Mouse (Mus musculus) left cerebral cortex, postnatal 36 days (tissue): ENCODE results near the gene Skap1. TPM values are rescaled to one million over a fixed set of nuclear protein-coding genes. Genes with fewer than 3 reads are reported as not detected.
"Not testable (repeated sequence)": the region's sequence is repeated elsewhere in the genome, so short reads cannot be mapped to it uniquely, and the experiment has no call there.

Experiments
- DNase-seq, 2 experiments: peaks; one replicate each; pipeline ENCODE4 v3.0.0; 2021 to 2022; ENCODE audit warnings: low spot score in 2 of 2, mixed read lengths in 1 of 2
- intact Hi-C: fragments of 180-260 bp; cut with DNase I; formaldehyde crosslinking; loops from one replicate; pipeline ENCODE4 v1.15.1; 2025
- total RNA-seq, 2 experiments: library from RNA; stranded (reverse); gene quantifications; 2 replicates each; pipeline ENCODE4 v1.2.3; 2021

The Skap1 gene
- total RNA-seq, 2 experiments from 2014 or later, result 2.5 to 2.7 TPM

DNA sequence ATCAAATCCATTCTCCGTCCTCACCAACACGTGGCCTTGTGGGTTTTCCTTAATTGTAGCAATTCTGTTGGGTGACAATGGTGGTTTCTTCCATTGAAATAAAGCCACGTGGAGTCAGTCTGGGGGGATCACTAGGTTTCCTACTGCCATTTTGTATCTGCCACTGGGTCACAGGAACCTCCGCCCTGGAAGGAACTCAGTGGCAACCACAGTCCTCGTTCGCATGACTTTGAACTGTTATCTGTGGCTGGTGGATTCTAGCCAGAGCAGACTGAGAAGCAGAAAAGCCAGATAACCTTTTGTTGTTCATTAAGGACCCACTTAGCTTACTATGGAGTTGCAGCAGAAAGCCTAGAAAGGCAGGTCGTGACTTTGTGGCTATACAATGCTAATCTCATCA is 204.0 kb downstream of the Skap1 start:
- intact Hi-C loops, result no loop called here
- DNase-seq, result no peak

DNA sequence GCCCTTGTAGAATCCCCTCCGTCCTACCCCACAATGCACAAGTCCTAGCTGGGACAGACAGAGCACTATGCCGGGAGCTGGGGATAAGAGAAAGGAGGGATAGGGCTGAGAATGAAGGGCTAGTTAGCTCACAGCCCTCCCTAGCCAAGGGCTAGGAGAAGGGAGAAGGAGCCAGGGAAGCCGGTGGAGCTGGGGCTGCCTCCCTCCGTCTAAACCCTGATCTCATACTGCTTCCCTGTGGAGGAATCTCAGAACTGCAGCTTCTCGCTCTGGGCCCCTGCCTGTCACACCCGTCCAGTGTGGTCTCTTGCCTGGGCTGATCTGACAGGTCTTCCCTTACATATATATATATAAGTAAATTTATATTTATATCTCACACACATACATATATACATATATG is 209.4 kb downstream of the Skap1 start:
- intact Hi-C loops, result loop anchor here (5.0 kb wide), 1 partner anchor 396 kb away; no protein-coding TSS in a partner anchor
- peak; percentile 40 to 56 for DNase-seq

DNA sequence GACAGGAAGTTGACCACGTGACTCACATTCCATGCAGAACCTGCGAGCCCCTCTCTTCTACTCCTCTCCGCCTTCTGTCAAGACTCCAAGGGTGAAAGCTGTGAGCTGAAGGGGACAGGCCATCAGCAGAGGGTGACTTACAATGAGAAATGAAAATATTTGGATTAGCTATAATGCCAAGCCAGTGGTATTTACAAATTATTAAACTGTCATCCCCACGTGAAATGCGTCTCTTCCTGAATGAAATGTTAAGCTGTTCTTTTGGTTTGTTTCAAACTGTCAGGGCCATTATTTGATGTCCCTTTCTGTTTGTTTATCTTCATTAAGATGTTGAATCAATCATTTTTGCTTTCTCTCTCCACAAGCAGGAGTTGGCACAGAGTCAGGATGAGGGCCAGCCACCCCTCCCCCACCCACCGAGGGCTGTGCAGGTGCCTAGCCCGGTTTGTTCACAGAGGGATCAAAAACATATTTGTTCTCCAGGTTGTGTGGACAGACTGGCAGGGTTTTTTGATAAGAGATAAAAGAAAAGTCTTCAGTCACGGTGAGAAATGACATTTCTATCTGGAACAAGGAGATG is 210.5 kb downstream of the Skap1 start:
- no peak for DNase-seq
- intact Hi-C loops, result loop anchor here (5.0 kb wide), 1 partner anchor 398 kb away; no protein-coding TSS in a partner anchor

DNA sequence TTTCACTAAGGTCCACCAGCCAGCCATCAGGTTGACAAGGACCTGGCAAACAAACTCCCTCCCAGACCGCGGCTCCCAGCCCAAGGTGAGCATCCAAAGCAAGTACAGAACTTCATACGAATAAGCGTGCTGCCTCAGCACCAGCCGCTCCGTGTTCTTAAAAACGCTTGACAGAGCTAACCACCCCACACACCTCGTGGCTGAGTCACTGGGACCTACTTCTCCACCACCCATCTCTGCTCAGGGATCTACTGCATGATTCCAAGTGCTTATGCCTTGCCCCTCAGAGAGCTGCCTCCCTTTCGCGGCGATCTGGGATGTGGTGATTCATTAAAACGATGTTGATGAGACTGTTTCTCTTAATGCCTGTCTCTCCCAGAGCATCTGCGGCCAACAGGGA is 213.6 kb downstream of the Skap1 start:
- DNase-seq, result peak; percentile 23 to 30
- intact Hi-C loops, result no loop called here

DNA sequence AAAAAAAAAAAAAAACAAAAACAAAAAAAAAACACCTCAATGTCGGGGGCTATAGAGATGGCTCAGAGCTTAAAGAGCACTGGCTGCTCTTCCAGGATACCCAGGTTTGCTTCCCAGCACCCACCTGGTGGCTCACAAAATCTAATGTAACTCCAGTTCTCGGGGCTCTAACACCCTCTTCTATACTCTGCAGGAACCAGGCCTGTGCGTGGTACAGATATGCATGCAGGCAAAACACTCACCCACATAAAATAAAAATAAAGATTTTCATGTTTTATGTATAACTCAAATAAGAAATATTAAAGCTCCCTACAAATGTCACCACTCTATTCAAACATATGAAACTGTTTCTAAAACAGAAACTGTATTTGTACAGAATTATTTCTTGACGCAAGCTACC is 214.6 kb downstream of the Skap1 start:
- DNase-seq, result no peak
- intact Hi-C loops, result no loop called here

DNA sequence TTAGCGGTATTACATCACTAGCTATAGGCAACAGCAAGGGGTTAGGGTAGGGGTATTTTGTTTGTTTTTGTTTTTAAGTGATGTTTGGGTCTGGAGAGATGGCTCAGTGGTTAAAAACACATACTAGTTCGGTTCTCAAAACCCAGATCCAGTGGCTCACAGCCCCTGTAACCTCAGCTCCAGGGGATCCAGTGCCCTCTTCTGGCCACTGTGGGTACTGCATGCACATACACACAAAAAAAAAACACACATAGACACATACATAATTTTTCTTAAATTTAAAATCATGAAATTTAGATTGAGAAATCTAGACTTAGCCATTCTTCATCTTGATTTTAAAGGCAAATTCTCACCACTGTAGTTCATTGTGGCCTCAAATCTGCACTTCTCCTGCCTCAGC is 221.0 kb downstream of the Skap1 start:
- DNase-seq, result no peak
- intact Hi-C loops, result no loop called here

DNA sequence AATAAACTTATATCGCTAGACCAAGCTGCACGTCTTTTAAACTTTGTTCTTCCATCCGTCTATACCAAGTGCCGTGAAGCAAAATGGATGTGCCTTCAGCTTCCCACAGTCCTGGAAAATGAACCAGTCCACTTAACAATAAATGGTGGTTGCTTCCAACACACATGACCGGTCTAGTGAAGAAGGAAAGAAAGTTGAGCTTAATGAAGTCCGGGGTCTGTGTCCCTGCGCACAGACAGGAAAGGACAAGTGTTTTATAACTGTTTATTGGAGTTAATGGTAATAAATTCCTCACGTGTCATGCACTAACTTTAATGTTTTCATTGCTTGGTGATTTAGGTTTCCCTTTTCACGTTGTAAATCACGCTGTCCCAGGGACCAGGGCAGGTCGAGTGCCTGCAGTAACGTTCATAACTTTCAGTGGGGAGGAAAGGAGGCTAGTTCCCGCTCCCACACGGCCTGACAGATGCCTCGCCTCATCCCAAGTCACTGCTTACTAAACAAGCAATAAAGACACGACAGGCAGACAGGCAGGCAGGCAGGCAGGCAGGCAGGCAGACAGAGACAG is 222.4 kb downstream of the Skap1 start:
- no peak for DNase-seq
- intact Hi-C loops, result no loop called here

DNA sequence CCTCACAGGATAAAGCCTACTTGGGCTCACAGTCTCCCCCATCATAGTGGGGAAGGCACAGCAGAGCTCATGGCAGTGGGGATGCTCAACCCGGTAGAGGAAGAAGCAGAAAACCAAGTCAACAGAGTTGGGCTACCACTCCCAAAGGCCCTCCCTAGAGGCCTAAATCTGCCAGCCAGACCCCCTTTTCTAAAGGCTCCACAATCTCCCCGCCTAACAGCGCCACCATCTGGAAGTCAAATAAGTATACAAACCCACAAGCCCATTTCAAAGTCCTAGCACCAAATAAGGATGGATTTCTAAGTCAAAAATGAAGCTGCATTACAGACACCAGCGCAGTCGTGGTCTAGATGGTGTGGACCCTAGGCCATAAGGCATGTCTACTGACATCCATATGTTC is 227.9 kb downstream of the Skap1 start:
- intact Hi-C loops, result no loop called here
- DNase-seq, result no peak

DNA sequence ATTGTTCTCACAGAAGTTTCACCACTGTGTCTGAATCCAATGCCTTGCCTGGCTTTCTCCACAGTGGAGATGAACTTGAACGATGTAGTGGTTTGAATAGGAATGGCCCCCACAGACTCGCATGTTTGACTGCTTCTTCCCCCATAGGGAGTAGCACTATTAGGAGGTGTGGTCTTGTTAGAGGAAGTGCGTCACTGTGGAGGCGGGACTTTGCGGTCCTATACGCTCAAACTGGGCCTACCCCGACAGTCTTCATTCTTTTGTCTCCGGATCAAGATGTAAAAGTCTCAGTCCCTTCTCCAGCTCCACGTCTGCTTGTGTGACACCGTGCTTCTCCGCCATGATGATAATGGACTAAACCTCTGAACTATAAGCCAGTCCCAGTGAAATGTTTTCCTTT is 229.0 kb downstream of the Skap1 start:
- intact Hi-C loops, result no loop called here

DNA sequence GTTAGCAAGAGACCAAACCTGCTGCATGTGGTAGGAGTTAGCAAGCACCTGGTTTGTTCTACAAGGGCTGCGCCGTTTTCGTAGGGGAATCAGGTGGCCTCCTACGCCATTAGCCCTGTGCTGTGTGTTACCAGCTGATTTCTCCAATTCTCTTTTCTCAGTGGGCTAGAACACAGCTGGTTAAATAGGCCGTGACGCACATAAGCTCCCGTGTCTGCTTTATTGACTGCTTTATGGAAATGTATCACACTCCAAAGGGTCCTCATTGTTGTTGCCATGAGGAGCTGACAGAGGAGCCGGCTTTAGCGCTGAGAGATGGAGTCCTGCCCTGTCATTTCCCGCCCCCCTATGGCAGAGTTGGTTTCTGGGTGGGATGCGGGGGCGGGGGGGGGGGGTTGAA is 230.4 kb downstream of the Skap1 start:
- intact Hi-C loops, result no loop called here
- no peak for DNase-seq

More for the DNA sequence above, 229.0 kb downstream of the Skap1 start:
- DNase-seq, result no peak

DNA sequence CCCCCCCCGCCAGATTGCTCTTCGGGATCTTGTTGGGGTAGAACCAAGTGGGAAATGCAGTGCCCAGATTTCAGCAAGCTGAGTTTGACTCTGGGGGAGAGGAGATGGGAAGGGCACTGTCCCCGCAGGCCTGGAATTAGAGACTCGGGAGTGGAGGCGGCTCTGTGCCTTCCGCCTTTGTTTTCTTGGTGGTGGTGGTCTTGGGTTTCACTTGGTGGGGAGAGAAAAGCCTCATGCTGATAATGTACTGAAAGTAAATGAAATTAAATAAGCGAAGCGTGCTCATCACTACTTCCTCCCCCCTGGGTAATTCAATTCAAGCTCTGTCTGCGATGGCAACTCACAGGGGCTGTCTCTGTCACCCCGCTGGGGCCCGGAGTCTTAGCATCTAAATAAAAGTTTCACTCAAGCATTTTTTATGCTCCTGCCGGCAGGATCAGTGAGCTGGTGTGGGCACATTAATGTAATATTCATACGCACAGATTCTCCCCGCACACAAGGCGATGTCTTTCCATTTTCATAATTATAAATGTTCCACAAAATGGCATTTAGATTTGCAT is 231.9 kb downstream of the Skap1 start:
- no peak for DNase-seq
- intact Hi-C loops, result no loop called here

DNA sequence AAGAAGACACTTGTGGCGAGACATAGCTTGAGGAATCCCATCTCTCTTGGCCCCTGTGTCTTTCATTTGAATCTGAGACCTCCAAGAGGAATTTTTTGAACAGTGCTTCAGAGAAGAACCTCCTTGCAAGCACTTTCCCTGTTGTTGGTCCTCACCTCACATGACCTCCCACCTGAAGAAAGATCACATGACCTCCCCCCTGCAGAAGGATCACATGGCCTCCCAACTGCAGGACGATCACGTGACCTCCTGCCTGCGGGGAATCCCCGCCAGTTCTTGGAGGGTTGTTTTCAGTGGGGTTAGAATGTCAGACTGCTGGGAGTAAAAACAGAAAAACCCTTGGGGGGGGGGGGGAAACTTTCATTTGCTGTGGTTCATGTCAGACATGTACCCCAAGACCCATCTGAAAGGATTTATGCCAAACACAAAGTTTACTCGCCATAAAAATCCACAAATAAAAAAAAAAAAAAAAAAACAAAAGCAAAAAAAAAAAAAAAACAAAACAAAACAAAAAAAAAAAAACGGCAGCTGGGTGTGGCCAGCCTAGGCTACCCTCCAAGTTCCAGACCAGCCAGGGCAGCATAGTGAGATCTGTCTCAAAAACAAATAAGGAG is 232.6 kb downstream of the Skap1 start:
- DNase-seq, result no peak
- intact Hi-C loops, result no loop called here

DNA sequence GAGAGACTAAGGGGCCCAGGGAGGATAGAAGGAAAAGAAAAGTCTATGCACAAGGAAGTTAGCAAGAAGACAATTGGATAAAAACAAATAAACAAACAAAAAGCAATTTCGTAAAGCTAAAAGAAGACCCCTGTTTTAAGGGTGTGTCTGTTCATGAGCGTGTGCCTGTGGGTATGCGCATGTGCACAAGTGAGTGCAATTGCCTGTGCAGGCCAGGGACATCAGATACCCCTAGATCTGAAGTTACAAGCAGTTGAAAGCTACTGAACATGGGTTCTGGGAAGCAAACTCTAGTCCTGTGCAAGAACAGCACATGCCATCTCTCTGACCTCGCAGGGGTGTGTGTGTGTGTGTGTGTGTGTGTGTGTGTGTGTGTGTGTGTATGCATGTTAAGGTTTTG is 233.1 kb downstream of the Skap1 start:
- intact Hi-C loops, result no loop called here
- no peak for DNase-seq

DNA sequence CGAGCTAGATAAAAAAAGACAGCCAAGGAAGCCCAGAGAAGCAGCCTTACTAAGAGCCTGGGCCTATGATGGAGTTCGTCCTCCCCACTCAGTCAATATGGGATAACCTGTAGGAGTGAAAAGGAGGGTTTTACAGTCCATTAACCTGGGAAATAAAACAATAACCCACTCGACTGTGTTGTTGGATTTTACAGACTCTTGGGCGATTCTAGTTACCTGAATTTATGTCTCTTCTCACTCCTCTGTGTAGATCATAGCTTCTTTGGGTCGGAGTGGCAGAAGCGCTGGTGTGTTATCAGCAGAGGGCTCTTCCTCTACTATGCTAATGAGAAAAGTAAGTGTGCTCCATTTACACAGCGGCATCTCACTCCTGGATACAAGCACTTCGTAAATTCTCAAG is 239.4 kb downstream of the Skap1 start:
- intact Hi-C loops, result no loop called here

DNA sequence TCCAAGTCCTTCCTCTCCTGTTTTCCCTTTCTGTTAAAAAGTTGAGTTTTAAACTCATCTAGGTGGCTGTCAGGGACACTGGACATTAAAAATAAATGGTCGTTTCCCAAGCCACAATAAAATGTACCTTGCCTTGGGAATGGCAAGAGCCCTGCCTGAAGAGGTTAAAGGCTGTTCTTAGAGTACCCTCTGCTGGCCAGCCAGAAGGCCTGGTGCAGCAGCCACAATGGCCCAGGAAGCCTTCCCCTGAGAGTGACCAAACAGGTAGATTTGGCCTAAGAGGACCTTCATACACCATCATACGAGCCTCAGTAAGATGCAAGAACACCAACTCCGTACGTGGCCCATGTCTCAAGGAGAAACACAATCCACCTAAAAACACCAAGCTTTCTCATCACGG is 246.9 kb downstream of the Skap1 start:
- intact Hi-C loops, result no loop called here
- DNase-seq, result no peak

More for the DNA sequence above, 239.4 kb downstream of the Skap1 start:
- DNase-seq, result no peak

DNA sequence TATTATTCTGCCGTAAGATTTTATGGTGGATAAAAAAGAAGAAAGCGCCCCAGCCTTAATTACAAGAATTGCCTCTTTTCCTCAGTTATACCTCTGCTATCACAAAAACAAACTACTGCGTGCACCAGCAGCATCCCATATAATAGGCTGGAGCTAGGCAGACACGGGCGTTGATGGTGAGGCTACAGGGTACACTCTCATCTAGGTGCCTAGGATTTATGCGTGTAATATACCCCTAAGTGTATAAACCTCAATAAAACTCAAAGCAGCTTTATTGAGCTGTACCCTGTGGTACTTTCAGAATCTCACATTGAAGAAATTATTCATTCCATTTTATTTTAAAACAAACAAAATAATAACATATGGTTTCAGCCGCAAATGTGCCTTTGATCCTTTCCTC is 247.3 kb downstream of the Skap1 start:
- intact Hi-C loops, result no loop called here
- no peak for DNase-seq

DNA sequence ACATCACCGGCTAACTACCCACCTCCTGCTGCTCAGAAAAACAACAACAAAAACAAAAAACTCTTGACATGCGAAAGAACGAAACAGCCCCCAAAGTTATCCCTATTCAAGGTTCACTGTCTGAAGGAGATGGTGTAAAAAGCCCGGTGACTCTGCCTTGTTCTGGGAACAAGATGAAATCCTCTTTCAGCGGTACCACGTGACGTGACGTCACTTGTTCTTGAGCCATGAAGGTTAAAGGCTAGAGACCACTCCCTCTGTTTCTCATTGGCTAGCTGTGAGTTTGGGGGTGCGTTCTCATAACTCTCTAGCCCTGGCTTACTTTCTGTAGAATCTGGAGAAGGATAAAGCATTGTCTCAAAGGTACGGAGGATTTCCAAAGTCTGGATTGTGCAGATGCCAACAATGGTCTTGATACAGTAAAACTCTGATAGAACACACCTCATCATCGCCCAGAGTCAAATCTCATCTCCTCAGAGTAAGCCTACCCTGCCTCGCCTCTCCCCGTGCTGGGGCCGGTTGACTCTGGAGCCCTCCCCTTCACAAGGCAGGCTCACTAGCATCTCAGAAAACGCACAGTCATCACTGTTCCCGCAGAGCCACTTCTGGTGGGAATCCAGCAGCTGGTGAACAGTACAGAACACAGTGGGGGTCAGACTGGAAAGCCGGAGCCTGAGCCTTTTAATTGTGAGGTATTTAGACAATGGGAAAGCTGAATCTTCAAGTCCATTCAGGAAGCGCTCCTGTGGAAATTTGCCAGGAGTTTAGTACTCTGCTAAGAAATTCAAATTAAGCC is 249.0 kb downstream of the Skap1 start:
- no peak for DNase-seq

DNA sequence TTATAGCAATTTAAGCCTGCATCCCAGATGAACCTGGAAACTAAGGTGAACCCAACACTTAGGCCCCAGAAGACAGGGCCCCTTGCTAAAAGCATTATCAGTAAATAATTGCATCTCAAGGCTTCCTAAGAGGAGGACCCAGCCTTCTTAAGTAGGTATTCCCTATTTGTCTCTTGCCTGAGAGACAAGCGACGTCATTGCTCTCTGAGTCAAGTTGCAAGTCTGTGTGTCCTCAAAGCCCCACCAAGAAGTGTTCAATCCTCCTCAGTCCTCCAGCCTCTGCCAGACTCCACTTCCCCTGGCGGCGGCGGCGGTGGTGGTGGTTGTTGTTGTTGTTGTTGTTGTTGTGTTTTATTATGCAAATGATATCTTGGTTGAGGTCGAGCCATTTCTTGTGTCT is 249.6 kb downstream of the Skap1 start:
- intact Hi-C loops, result no loop called here
- no peak for DNase-seq

More for the DNA sequence above, 249.0 kb downstream of the Skap1 start:
- intact Hi-C loops, result no loop called here

DNA sequence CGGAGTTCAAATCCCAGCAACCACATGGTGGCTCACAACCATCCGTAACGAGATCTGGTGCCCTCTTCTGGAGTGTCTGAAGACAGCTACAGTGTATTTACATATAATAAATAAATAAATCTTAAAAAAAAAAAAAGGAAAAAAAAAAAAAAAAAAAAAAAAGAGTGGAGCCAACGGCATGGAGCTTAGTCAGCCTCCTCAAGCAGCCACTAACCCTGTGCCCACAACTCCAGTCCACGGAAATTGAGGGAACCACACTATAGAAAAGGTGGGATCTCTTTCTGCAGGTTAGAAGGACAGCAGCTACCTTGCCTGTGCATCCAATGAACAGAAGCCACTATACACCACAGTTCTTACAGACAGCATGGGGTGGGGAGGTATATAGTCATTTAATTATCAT is 250.8 kb downstream of the Skap1 start:
- DNase-seq, intact Hi-C loops: not testable (repeated sequence)

DNA sequence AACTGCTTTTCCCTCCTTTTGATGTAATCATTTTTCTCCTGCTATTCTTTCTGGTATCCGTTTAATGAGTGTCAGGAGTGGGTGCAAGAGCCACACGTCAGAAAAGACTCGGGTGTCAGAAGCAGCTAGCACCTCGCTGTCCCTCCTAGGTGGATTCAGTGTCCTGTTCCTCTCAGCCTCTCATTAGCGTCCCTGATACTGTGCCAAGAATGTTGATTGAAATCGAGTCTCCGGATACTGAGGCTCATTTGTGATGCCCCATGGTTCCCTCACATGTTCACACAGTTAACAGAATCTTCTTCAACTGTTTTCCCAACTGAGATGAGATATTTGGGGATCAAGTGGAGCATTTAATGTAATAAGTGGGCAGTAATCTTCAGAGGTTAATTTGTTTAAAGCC is 254.2 kb downstream of the Skap1 start:
- DNase-seq, result no peak
- intact Hi-C loops, result no loop called here
